Mouse (Mus musculus): ENCODE results near the gene Lst1. TPM values are rescaled to one million over a fixed set of nuclear protein-coding genes. Genes with fewer than 3 reads are reported as not detected.
A peak's percentile ranks its signal among the peaks of the same experiment; 100 is the strongest.

Gene Lst1
- polyA plus RNA-seq, 1 experiment from 2014 or later: 12.9 TPM

- Histone ChIP-seq H3K4me2 (replicated peaks; ENCODE audit: low read depth) (no peak overlapping the region), H3K27me3 (replicated peaks; ENCODE audit: control insufficient read depth, insufficient read depth, low read length) (no peaks in the 10 kb centered on the region), H3K36me3 (ENCODE audit: control insufficient read depth, insufficient read depth) (peaks cover 60% of the 10 kb centered on the region), H3K9ac (ENCODE audit: low read depth, low read length) (no peak overlapping the region), H3K4me1 (replicated peaks; ENCODE audit: control insufficient read depth, insufficient read depth, low read length) (no peaks in the 10 kb centered on the region), H3K4me3 (ENCODE audit: low read depth, low read length) (no peak overlapping the region), H3K27ac (ENCODE audit: low read depth, low read length) (no peak overlapping the region), H3K9me3 (ENCODE audit: control insufficient read depth) (no peaks in the 10 kb centered on the region)
- 96% methylated on average over 4 of the region's 4 CpGs for WGBS
- no peak for ATAC-seq
- 0 out of 2 replicates have a peak, but pooled peaks have one; percentile 14 for TF ChIP-seq CTCF (IDR thresholded peaks at IDR 0.05; ENCODE audit: low read depth)
These were observed 36.4 kb upstream of the Lst1 start for GRCm38 (mm10) chr17:35224641-35225040.

DNA sequence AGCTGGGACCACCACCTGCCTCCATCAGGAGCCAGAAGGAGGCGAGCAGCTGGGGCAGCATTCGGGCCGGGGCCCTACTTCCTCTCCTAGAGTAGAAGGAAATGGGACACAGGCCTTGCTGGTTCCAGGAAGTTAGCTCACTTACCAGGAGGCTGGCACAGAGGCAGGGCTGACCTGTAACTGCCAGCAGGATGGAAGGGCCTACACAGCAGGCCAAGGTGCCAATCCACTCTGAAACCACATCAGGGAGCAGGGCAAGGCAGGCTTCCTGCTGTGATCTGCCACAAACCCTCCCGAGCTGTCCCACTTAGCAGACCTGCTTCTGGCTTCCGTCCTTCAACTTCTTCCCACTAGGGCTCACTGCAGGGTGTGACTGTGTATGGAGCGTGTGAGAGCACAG is 34.1 kb upstream of the Lst1 start:
- 69% methylated on average over 6 of the region's 6 CpGs for WGBS
- Histone ChIP-seq H3K9ac (ENCODE audit: low read depth, low read length) (no peak overlapping the region), H3K4me2 (replicated peaks; ENCODE audit: low read depth) (no peak overlapping the region), H3K27ac (ENCODE audit: low read depth, low read length) (no peak overlapping the region), H3K9me3 (ENCODE audit: control insufficient read depth) (no peaks in the 10 kb centered on the region), H3K4me1 (replicated peaks; ENCODE audit: control insufficient read depth, insufficient read depth, low read length) (no peaks in the 10 kb centered on the region), H3K4me3 (ENCODE audit: low read depth, low read length) (no peak overlapping the region), H3K27me3 (replicated peaks; ENCODE audit: control insufficient read depth, insufficient read depth, low read length) (no peaks in the 10 kb centered on the region), H3K36me3 (ENCODE audit: control insufficient read depth, insufficient read depth) (peaks cover 38% of the 10 kb centered on the region)
- TF ChIP-seq CTCF (IDR thresholded peaks at IDR 0.05; ENCODE audit: low read depth): no peak
- ATAC-seq: no peak

GRCm38 (mm10) chr17:35220156-35220952 is 32.1 kb upstream of the Lst1 start, which contains the start of gene Gm16181:
Gm16181 (plus strand) TSS chr17:35220834.
- Histone ChIP-seq H3K4me2 (replicated peaks; ENCODE audit: low read depth) (0 out of 2 replicates have a peak within 1 kb of the TSS, but pooled peaks have one; percentile 13), H3K9ac (ENCODE audit: low read depth, low read length) (no peak within 1 kb of the TSS), H3K27ac (ENCODE audit: low read depth, low read length) (peak within 1 kb of the TSS; percentile 47; the same call in 1 of the 2 replicates), H3K4me1 (replicated peaks; ENCODE audit: control insufficient read depth, insufficient read depth, low read length) (no peaks in the 10 kb centered on the region), H3K4me3 (ENCODE audit: low read depth, low read length) (no peak within 1 kb of the TSS), H3K36me3 (ENCODE audit: control insufficient read depth, insufficient read depth) (peaks cover 36% of the 10 kb centered on the region), H3K9me3 (ENCODE audit: control insufficient read depth) (no peaks in the 10 kb centered on the region), H3K27me3 (replicated peaks; ENCODE audit: control insufficient read depth, insufficient read depth, low read length) (no peaks in the 10 kb centered on the region)
- WGBS: 71% methylated on average over 28 of the region's 28 CpGs
- TF ChIP-seq CTCF (IDR thresholded peaks at IDR 0.05; ENCODE audit: low read depth): no peak
- no peak for ATAC-seq

DNA sequence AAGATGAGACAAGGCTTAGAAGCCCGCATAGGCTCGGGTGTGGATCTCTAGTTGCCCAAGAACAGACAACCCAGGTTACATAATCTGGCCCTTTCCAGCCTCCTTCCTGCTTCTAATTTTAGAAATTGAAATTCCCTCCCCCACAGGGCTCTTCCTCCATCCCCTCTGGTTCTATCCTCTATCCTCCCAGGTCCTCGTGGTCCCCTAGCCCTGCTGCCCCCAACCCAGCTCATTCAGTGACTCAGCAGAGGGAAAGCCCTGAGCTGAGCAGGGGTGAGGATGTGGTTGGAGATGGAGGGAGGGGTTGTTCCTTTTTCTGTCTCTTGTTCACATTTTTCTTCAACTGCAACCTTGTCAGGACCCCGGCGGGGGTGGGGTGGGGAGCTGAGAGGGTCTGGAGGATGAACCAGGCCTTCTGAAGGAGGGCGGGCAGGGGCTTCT is 31.4 kb upstream of the Lst1 start:
- TF ChIP-seq CTCF (IDR thresholded peaks at IDR 0.05; ENCODE audit: low read depth): no peak
- H3K9me3 ChIP-seq (ENCODE audit: control insufficient read depth): no peaks in the 10 kb centered on the region
- 69% methylated on average over 6 of the region's 6 CpGs for WGBS
- no peaks in the 10 kb centered on the region for H3K27me3 ChIP-seq (replicated peaks; ENCODE audit: control insufficient read depth, insufficient read depth, low read length)
- H3K36me3 ChIP-seq (ENCODE audit: control insufficient read depth, insufficient read depth): peaks cover 36% of the 10 kb centered on the region
- no peak for ATAC-seq
- H3K9ac ChIP-seq (ENCODE audit: low read depth, low read length): no peak overlapping the region
- no peak overlapping the region for H3K27ac ChIP-seq (ENCODE audit: low read depth, low read length)
- H3K4me3 ChIP-seq (ENCODE audit: low read depth, low read length): no peak overlapping the region
- H3K4me1 ChIP-seq (replicated peaks; ENCODE audit: control insufficient read depth, insufficient read depth, low read length): no peaks in the 10 kb centered on the region
- no peak overlapping the region for H3K4me2 ChIP-seq (replicated peaks; ENCODE audit: low read depth)

DNA sequence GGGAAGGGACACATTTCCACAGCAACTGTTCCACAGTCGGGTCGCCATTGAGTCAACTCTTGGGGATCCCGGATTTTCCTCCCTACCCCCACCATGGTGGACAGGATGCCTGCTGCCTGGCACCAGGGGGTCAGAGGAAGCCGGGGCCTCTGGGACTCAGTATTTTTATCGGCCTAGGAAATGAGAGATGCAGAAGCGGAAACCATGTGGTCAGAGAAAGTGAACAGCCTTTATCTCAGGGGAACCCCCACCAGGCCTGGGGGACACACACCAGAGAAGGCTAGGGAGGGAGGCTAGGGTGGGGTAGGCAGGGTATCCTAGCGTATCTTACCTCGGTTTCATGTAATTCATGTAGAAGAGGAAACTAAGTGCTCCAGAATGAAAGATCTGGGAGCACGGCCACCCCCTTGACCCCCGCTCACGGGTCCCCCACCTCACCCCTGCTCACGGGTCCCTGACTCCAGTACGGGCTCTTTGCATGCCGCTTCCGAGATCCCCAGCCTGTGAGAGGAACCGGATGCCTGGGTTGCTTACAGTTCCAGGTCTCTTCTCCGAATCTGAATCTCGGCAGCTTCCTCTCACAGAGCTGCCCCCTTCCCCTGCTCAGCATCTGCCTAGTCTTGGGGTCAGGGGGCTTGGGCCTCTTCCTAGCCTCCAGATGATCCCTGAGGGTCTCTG is 30.4 kb upstream of the Lst1 start:
- WGBS: 83% methylated on average over 18 of the region's 18 CpGs
- no peaks in the 10 kb centered on the region for H3K27me3 ChIP-seq (replicated peaks; ENCODE audit: control insufficient read depth, insufficient read depth, low read length)
- no peak for ATAC-seq
- H3K9ac ChIP-seq (ENCODE audit: low read depth, low read length): no peak overlapping the region
- peaks cover 35% of the 10 kb centered on the region for H3K36me3 ChIP-seq (ENCODE audit: control insufficient read depth, insufficient read depth)
- no peak for TF ChIP-seq CTCF (IDR thresholded peaks at IDR 0.05; ENCODE audit: low read depth)
- H3K4me3 ChIP-seq (ENCODE audit: low read depth, low read length): no peak overlapping the region
- peak overlapping the region; percentile 21; the same call in 1 of the 2 replicates for H3K4me2 ChIP-seq (replicated peaks; ENCODE audit: low read depth)
- H3K9me3 ChIP-seq (ENCODE audit: control insufficient read depth): no peaks in the 10 kb centered on the region
- no peaks in the 10 kb centered on the region for H3K4me1 ChIP-seq (replicated peaks; ENCODE audit: control insufficient read depth, insufficient read depth, low read length)
- no peak overlapping the region for H3K27ac ChIP-seq (ENCODE audit: low read depth, low read length)

DNA sequence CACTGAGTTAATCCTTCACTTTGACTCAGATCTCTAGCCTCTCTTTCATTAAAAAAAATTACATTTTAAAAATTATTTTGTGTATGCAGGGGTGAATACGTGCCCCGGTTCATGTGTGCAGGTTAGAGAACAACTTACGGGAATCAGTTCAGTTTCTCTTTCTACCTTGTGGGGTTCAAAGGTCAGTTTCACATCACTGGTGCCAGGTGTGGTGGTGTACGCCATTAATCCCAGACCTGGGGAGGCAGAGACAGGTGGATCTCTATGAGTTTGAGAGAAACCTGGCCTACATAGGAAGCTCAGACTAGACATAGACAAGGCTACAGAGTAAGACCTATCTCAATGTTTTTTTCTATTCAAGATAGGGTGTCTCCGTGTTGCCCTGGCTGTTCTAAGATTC is 24.8 kb upstream of the Lst1 start:
- no peak overlapping the region for H3K9ac ChIP-seq (ENCODE audit: low read depth, low read length)
- H3K4me2 ChIP-seq (replicated peaks; ENCODE audit: low read depth): no peak overlapping the region
- no peaks in the 10 kb centered on the region for H3K4me1 ChIP-seq (replicated peaks; ENCODE audit: control insufficient read depth, insufficient read depth, low read length)
- no peak overlapping the region for H3K4me3 ChIP-seq (ENCODE audit: low read depth, low read length)
- 57% methylated on average over 5 of the region's 5 CpGs for WGBS
- no peaks in the 10 kb centered on the region for H3K9me3 ChIP-seq (ENCODE audit: control insufficient read depth)
- peak; percentile 71 for ATAC-seq
- H3K36me3 ChIP-seq (ENCODE audit: control insufficient read depth, insufficient read depth): no peaks in the 10 kb centered on the region
- no peak overlapping the region for H3K27ac ChIP-seq (ENCODE audit: low read depth, low read length)
- H3K27me3 ChIP-seq (replicated peaks; ENCODE audit: control insufficient read depth, insufficient read depth, low read length): no peaks in the 10 kb centered on the region
- TF ChIP-seq CTCF (IDR thresholded peaks at IDR 0.05; ENCODE audit: low read depth): no peak

All from intestine, postnatal 0 days (tissue).